Mouse (Mus musculus): ENCODE data around the gene Tmem63c.

Gene Tmem63c

GRCm38 (mm10) chr12:87132210-87132609 is 111.1 kb downstream of the Tmem63c start:
- DNase-seq (ENCODE audit: low read depth): no peak

GRCm38 (mm10) chr12:87132784-87133183 is 111.6 kb downstream of the Tmem63c start:
- no peak for DNase-seq (ENCODE audit: low read depth)

- no peak for DNase-seq (ENCODE audit: low read depth)
Measured at GRCm38 (mm10) chr12:87137439-87138341, 116.5 kb downstream of the Tmem63c start.

- no peak for DNase-seq (ENCODE audit: low read depth)
Measured at GRCm38 (mm10) chr12:87138342-87138701, 117.2 kb downstream of the Tmem63c start.

- DNase-seq (ENCODE audit: low read depth): no peak
Measured at GRCm38 (mm10) chr12:87138768-87139167, 117.6 kb downstream of the Tmem63c start.

All from induced T-regulatory cell, adult 2 months (primary cell).